Mouse (Mus musculus) midbrain, postnatal 0 days (tissue): Measurements from ENCODE around the gene Foxp1. TPM values are rescaled to one million over a fixed set of nuclear protein-coding genes. Genes with fewer than 3 reads are reported as not detected.

ENCODE experiments used
- ATAC-seq: fragments of 200-750 bp; cut with Nextera tagmentation; 2 replicates; pipeline ENCODE4 v1.8.0; 2017; ENCODE audit warnings: moderate number of reproducible peaks, mild to moderate bottlenecking, moderate TSS enrichment, moderate library complexity; ENCODE audit not compliant: low FRiP score
- DNase-seq: peaks from one replicate; pipeline ENCODE4 v3.0.0-alpha.2; 2015; ENCODE audit warnings: low spot score
- H3K27ac ChIP-seq: fragments of 300-500 bp; sonication (generic); 2 replicates; pipeline ENCODE4 v1.5.1; 2014; ENCODE audit warnings: low read depth, mild to moderate bottlenecking, low read length, mixed read lengths
- H3K27me3 ChIP-seq: fragments of 300-500 bp; sonication (generic); 2 replicates; pipeline ENCODE4 v1.6.1; 2014; ENCODE audit warnings: low read length, control low read depth, mixed read lengths; ENCODE audit not compliant: insufficient read depth
- H3K36me3 ChIP-seq: fragments of 300-500 bp; sonication (generic); 2 replicates; pipeline ENCODE4 v1.6.1; 2014; ENCODE audit warnings: low read length, control low read depth, mixed read lengths; ENCODE audit not compliant: insufficient read depth
- H3K4me1 ChIP-seq: fragments of 300-500 bp; sonication (generic); 2 replicates; pipeline ENCODE4 v1.6.1; 2014; ENCODE audit warnings: mild to moderate bottlenecking, control low read depth, antibody characterized with exemption, low read length, mixed read lengths; ENCODE audit not compliant: insufficient read depth
- H3K4me2 ChIP-seq: fragments of 300-500 bp; sonication (generic); 2 replicates; pipeline ENCODE4 v1.6.1; 2014; ENCODE audit warnings: low read depth, mild to moderate bottlenecking, low read length, mixed read lengths; ENCODE audit not compliant: poor library complexity, severe bottlenecking
- H3K4me3 ChIP-seq: fragments of 300-500 bp; sonication (generic); 2 replicates; pipeline ENCODE4 v1.5.1; 2014; ENCODE audit warnings: low read depth, mild to moderate bottlenecking, low read length, moderate library complexity
- H3K9ac ChIP-seq: fragments of 300-500 bp; sonication (generic); replicated peaks from 2 replicates; pipeline ENCODE4 v1.6.1; 2014; ENCODE audit warnings: mild to moderate bottlenecking, low read length, moderate library complexity, mixed read lengths; ENCODE audit not compliant: poor library complexity, severe bottlenecking
- H3K9me3 ChIP-seq: fragments of 300-500 bp; sonication (generic); 2 replicates; pipeline ENCODE4 v1.6.1; 2016; ENCODE audit warnings: low read length, control low read depth
- CTCF ChIP-seq: IDR thresholded peaks from 2 replicates; pipeline ENCODE4 v1.5.1; 2016; ENCODE audit warnings: antibody characterized with exemption, mild to moderate bottlenecking
- WGBS: fragments of 180-500 bp; shearing (Covaris S2); extraction: QIAGEN DNeasy Blood & Tissue Kit; methylation state at CpG from one replicate; pipeline ENCODE4 v1.1.7; 2014; 5-methylcytosine and 5-hydroxymethylcytosine counted together
- polyA plus RNA-seq: library from polyadenylated mRNA; unstranded; fragments of >200 nt; fragmentation: Nextera tagmentation; extraction: Ambion mirVana; gene quantifications from 2 replicates; pipeline ENCODE4 v1.2.1, GENCODE M21; 2015
- total RNA-seq: library from RNA; depleted of rRNA; stranded (reverse); fragments of >200 nt; gene quantifications from 2 replicates; pipeline ENCODE4 v1.2.3, GENCODE M21; 2014

Foxp1 gene
- total and polyA plus RNA-seq, 2 experiments from 2014 or later = 71.1 to 74.3 TPM

GRCm38 (mm10) chr6:99028989-99029305, 493.6 kb downstream of the Foxp1 start:
- H3K4me1 ChIP-seq = no peaks in the 10 kb centered on the region
- H3K36me3 ChIP-seq = no peaks in the 10 kb centered on the region
- ATAC-seq (no peak), DNase-seq (no peak)
- no peak for TF ChIP-seq CTCF
- H3K27ac ChIP-seq = 0 out of 2 replicates have a peak overlapping the region, but pooled peaks have one; percentile 33
- peak overlapping the region; percentile 61 for H3K4me2 ChIP-seq
- peak overlapping the region; percentile 61 for H3K4me3 ChIP-seq
- no peaks in the 10 kb centered on the region for H3K27me3 ChIP-seq
- no peak overlapping the region for H3K9ac ChIP-seq
- WGBS = 4% methylated on average over 6 of the region's 6 CpGs
- no peaks in the 10 kb centered on the region for H3K9me3 ChIP-seq

GRCm38 (mm10) chr6:99028161-99028988, 494.1 kb downstream of the Foxp1 start:
- Histone ChIP-seq H3K27ac (peak overlapping the region; percentile 33), H3K4me3 (peak overlapping the region; percentile 61), H3K9ac (peak overlapping the region; percentile 54), H3K36me3 (no peaks in the 10 kb centered on the region), H3K9me3 (no peaks in the 10 kb centered on the region), H3K4me1 (no peaks in the 10 kb centered on the region), H3K4me2 (peak overlapping the region; percentile 61), H3K27me3 (no peaks in the 10 kb centered on the region)
- WGBS = under 1% methylated on average over 55 of the region's 87 CpGs
- no peak for TF ChIP-seq CTCF
- ATAC-seq (peak; percentile 88), DNase-seq (peak; percentile 43)

DNA sequence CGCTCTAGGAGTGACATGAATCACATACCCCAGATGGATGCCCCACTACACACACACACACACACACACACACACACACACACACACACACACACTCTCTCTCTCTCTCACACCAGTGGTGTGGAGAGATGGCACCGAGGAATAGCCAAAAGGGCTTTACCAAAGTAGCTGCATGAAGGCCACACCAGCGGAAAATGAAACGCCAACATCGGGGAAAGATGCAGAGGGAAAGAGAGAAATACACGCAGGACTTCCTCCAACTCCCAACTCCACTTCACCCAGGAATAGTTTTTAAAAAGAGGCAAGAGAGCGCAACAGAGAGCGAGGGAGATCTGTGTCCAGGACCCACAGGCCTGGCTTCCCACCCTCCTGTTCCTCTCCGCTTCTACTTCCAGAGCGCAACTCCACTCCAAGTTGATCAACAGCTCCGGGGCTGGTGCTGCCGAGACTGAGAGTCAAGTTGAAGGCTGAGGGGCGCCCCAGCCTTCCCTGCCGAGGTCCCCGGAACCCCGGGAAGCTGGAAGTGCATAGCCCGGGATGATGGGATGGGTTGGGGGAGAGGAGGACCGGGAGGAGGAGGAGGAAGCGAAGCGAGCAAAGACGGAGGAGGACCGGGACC, 494.9 kb downstream of the Foxp1 start:
- DNase-seq (no peak), ATAC-seq (no peak)
- Histone ChIP-seq H3K4me3 (peak overlapping the region; percentile 61), H3K4me2 (peak overlapping the region; percentile 61), H3K27me3 (no peaks in the 10 kb centered on the region), H3K4me1 (no peaks in the 10 kb centered on the region), H3K36me3 (no peaks in the 10 kb centered on the region), H3K27ac (peak overlapping the region; percentile 33), H3K9ac (peak overlapping the region; percentile 54), H3K9me3 (no peaks in the 10 kb centered on the region)
- TF ChIP-seq CTCF = 0 out of 2 replicates have a peak, but pooled peaks have one; percentile 1
- WGBS = under 1% methylated on average over 17 of the region's 22 CpGs

DNA sequence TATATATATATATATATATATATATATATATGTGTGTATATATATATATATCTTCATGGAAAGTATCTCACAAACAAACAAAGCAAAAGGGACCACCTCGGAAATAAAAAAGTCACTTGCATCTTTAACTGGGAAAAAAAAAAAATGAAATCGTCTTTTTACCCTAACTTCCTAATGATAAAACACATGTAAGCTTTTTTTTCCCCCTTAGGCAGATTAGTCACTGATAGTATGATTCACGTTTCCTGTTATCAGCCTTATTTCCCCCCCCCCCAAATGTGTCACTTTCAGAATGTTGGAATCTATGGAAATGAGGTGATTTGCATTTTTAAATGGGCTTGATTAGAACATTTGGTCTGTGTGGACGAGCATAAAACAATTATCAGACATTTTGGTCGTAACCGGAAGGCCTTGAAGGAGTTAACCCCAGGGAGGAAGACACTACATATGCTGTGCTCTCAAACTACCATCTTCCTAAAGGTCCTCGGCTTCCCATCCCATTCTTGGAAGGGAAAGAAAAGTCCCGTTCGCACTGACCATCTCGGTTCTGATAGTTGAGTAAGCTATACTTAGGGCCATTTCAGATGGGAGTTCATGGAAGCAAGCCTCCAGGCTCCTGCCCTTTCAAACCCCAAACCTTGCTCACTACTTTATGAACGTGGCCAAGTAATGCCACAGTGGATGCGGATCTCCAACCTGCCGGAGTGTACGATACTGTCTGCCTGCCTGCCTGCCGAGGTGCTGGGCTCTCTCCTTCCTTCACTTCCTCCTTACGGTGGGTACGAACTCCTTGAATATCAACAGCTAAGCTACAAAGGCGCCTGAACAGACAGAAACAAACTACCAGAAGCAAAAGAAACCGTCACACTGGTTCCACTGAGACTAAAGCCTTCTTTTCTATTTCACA, 495.6 kb downstream of the Foxp1 start:
- no peak for TF ChIP-seq CTCF
- DNase-seq (no peak), ATAC-seq (no peak)
- Histone ChIP-seq H3K27me3 (no peaks in the 10 kb centered on the region), H3K4me2 (peak overlapping the region; percentile 61), H3K4me3 (peak overlapping the region; percentile 61), H3K4me1 (no peaks in the 10 kb centered on the region), H3K36me3 (no peaks in the 10 kb centered on the region), H3K9me3 (no peaks in the 10 kb centered on the region), H3K27ac (peak overlapping the region; percentile 33; the same call in 1 of the 2 replicates), H3K9ac (peak overlapping the region; percentile 54; the same call in 1 of the 2 replicates)
- 18% methylated on average over 19 of the region's 19 CpGs for WGBS

GRCm38 (mm10) chr6:99026040-99026439, 496.5 kb downstream of the Foxp1 start:
- H3K9ac ChIP-seq = no peak overlapping the region

More at GRCm38 (mm10) chr6:99026040-99026439, 496.5 kb downstream of the Foxp1 start:
- peak overlapping the region; percentile 34 for H3K4me2 ChIP-seq
- no peak for TF ChIP-seq CTCF
- no peaks in the 10 kb centered on the region for H3K36me3 ChIP-seq
- no peaks in the 10 kb centered on the region for H3K9me3 ChIP-seq
- DNase-seq (no peak), ATAC-seq (no peak)
- no peak overlapping the region for H3K27ac ChIP-seq
- H3K4me3 ChIP-seq = peak overlapping the region; percentile 9
- H3K27me3 ChIP-seq = no peaks in the 10 kb centered on the region
- no peaks in the 10 kb centered on the region for H3K4me1 ChIP-seq
- WGBS = 65% methylated on average over 3 of the region's 3 CpGs
